Mouse (Mus musculus) kidney, adult 2 months (tissue): Measurements from ENCODE around the gene Map1lc3b.

Experiments
- CTCF ChIP-seq: fragments of 200-500 bp; conservative IDR thresholded peaks from 2 replicates; pipeline ENCODE4 v1.5.1; 2011; ENCODE audit warnings: low read depth, mild to moderate bottlenecking, control low read depth, low read length, moderate library complexity, mixed read lengths; ENCODE audit not compliant: insufficient read depth, insufficient read length
- POLR2A ChIP-seq: fragments of 200-500 bp; IDR thresholded peaks from one replicate; pipeline ENCODE4 v1.6.1; 2011; ENCODE audit warnings: low read depth, low read length, control low read depth

DNA sequence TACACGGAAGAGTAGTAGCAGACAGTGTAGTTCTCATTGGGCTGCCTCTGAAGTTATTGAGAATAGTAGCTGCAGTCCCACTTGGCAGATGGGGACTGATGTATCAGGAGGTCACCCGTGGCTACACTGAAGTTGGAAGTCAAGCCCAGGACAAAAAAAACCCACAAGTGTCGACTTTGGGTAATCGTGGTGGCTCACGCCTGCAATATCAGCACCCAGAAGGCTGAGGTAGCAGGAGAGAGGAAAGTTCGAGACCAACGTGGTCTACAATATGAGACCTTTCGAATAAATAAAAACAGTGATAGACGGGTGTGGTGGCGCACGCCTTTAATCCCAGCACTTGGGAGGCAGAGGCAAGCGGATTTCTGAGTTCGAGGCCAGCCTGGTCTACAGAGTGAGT lies 5.4 kb upstream of the Map1lc3b start:
- TF ChIP-seq CTCF (no peak), POLR2A (no peak)
